Mouse (Mus musculus) adrenal gland, postnatal 36 days (tissue): ENCODE data around the gene Pln. TPM values are rescaled to one million over a fixed set of nuclear protein-coding genes. Genes with fewer than 3 reads are reported as not detected.

Source experiments
- DNase-seq, 2 experiments: peaks; one replicate each; pipeline ENCODE4 v3.0.0; 2021; ENCODE audit warnings: mixed read lengths in 1 of 2
- long read RNA-seq, 2 experiments: library from polyadenylated mRNA; stranded (forward); transcript quantifications; one replicate each; pipeline ENCODE4 v2.0.0; 2021; ENCODE audit warnings: borderline sequencing depth in 2 of 2
- total RNA-seq, 2 experiments: library from RNA; stranded (reverse); gene quantifications; 2 replicates each; pipeline ENCODE4 v1.2.3; 2021

The Pln gene
- under 1 TPM; 0.33 TPM for total RNA-seq
- long read RNA-seq, experiment 1, partial matches to known transcripts = 0 of 2 reads
- long read RNA-seq, experiment 1, other reads (novel, unspliced or antisense) = 1 of 2 reads
- long read RNA-seq, experiment 2 = 0 reads

DNA sequence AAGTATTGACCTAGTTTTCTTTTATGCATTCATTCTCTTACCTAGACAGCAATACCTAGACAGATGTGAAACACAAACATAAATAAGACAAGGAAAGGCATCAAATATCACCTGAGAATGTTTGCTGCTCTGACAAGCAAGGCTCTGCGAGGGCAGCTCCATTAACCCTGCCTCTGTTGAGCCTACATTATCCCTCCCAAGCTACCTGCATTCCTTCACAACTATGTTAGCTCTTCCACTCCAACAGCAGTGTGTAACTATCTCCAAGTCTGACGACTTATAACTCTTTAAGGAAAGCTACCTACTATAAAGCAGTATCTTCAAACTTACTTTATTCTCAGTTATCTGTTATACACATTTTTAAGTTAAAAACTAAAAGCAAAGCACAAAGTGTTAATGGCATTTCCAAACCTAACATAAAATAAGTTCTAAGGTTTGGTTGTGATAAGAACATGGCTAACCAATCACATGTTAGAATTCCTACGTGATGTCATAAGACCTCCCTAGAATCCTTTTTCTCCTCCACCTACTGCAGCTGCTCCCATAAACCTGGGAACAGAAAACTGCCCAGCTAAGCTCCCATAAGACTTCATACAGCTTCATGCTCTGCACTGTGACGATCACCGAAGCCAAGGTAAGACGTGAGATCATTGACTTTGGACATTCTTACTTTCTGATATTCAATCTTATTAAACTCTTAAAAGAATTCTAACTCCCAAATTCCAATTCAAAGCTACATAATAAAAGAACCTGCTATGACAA lies at the start of gene Pln:
TSS of gene Pln (plus strand) at position 506 of the 762 bp plus-strand sequence.
- no peak for DNase-seq

DNA sequence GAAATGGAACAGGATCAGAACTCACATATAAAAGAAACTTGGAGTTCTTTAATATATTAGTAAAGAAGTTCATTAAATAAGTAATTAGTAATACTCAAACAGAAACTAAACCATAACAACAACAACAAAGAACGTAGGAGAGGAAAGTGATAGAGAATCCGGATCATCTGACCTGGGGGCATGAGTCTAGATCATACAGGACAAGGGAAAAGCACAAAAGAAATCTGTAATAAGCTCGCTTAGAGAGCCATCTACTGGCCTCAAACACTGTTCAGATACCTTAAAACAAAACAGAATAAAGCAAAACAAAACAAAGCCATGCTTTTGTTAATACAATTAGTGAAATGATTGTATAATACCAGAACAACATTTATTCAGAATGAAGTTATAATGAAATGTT lies 31.6 kb upstream of the Pln start:
- DNase-seq = peak in 1 of 2 experiments; percentile 15

DNA sequence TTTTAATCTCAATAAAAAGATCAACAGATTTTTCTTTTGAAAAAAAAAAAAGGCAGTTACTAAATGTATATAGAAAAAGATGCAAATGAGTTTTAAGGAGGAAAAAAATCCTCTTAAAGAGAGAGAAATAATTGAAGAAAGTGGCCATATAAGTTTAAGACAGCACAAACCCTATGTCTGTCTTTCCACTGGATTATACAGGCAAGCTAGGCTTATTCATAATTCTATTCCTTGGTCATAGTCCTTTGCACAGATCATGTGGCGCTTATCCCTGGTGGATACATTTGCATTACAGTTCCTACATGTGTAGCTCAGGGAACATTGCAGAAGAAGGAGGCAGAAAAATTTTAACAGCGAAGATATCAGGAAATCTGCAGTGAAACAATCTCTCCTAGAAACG lies 30.8 kb upstream of the Pln start:
- no peak for DNase-seq

DNA sequence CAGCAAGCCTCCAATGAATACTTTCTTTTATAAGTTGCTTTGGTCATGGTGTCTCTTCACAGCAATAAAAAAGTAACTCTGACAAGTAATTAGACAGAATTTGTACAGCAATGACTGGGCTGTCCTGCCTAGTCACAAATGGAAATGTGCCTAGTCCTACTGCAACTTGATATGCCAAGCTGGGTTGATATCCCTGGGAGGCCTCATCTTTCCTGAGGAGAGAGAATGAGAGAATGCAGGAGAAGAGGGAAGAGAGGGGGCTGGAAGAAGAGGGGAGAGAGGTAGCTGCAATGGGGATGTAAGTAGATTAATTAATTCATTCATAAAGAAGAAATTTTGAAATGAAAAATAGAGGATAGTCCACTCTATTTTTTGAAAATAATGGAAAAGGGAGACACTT lies 14.1 kb upstream of the Pln start:
- no peak for DNase-seq

DNA sequence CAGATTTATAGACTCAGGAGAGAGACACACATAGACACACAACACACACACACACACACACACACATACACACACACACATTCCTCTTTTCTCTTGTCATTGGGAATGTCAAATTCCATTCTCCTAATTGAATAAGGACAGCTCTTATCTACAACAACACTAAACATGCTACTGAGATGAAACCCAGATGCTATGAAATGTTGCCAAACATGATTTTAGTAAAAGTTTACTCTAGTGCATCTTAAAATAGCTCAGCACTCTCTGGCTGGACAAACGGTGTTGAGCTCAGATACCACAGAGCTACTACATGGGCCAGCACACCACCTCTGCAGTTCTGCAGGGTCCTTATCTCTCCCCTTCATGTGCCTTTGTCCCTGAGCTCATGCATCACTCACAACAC lies 12.8 kb upstream of the Pln start:
- DNase-seq = no peak

DNA sequence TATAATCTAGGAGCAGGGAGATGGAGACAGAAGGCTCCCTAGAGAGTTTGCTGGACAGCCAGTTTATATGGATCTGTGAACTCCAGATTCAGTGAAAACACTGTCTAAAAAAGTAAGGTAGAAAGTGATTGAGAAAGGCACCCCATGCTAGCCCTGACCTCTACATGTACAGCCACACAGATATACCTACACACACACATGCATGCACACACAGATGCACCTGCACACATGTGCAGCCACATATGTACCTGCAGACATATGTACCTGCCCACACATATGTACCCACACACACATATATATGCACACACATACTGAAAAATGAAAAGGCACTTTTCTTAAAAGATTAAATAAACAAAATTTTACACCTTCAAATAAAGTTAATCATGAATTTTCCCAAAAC lies 11.1 kb upstream of the Pln start:
- no peak for DNase-seq

DNA sequence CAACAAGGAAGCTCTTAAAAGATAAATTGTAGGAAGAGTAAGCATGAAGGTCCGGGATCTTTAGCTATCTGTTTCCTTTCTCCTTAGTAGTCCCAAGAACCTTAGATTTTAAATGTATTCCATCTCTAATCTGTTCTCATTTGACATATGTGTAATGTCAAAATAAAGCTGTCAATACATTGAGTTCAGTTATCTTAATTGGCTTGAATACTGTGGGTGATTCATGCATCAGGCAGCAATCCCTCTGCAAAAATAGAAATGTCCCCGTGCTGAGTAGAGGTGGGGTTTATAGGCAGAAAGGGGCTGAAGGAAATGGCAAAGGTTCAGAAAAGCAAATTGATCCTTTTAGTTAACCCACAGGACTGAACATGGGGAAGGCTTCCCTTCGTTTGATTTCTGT lies 8.2 kb upstream of the Pln start:
- no peak for DNase-seq

DNA sequence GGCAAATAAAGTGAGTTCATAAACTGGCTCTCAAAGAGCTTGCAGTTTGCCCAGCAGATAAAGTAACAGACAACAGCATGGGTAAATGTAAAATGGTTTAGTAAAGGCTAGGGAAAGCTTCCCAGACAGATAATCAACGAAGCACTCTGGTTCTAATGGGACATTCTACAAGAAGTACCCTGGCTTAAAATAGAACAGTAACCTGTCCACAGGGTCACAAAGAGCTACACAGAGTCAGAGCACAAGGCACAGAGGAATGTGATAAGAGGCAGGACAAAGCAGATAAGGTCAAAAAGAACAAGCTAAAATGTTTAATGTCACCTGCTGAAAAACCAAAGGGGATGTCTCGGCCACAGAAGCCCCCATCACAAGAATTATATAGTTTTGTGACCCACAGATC lies 4.7 kb upstream of the Pln start:
- DNase-seq = no peak

DNA sequence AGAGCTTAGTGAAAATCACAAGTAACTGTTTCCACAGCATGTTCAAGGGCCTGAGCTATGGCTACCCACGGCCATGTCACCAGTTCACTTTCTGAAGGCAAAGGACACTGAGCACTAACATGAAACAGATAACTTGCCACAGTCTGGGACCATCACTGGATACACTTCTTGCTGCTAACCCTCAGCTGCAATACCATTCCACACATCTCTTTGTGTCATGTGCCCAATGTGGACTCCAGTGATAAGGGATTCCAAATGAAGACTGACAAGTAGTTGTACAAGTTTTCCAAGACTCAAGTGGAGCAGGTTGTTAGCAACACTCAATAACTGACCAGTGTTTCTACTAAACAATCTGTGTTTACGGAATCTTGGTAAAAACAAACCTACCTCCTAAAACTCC lies 2.2 kb upstream of the Pln start:
- DNase-seq = no peak

DNA sequence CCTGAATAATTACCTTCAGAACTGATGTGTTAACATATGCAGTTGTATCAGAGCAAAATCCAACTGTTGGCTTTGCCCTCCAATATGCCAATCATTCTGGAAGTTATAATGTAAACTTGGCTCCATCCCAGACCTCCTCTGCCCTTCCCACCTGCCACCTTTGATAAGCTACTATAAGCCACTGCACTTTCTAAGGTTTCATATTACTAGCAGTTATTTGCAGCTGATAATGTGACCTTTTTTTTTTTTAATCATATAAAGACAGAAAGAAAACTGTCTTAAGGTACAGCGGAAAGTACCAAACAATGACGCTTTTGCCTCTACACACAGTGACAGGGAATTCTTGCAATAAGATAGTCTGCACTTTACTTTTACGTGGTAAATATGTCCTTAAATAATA lies 1.5 kb upstream of the Pln start:
- no peak for DNase-seq

DNA sequence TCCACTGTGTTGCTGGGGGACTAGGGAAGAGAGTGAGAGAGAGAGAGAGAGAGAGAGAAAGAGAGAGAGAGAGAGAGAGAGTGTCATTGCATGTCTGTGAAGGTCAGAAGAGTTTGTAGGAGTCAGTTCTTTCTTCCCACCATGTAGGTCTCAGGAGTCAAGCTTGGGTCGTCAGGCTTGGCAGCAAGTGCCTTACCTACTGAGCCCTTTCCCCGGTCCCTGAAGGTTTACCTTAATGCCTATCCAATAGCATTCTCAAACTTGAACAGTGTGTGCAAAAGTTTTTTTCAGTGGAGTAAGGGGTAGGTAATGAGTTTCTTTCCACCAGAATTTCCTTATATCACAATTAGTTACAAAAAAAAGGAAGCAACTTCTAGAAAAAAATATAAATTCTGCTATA lies 1.6 kb downstream of the Pln start:
- no peak for DNase-seq

DNA sequence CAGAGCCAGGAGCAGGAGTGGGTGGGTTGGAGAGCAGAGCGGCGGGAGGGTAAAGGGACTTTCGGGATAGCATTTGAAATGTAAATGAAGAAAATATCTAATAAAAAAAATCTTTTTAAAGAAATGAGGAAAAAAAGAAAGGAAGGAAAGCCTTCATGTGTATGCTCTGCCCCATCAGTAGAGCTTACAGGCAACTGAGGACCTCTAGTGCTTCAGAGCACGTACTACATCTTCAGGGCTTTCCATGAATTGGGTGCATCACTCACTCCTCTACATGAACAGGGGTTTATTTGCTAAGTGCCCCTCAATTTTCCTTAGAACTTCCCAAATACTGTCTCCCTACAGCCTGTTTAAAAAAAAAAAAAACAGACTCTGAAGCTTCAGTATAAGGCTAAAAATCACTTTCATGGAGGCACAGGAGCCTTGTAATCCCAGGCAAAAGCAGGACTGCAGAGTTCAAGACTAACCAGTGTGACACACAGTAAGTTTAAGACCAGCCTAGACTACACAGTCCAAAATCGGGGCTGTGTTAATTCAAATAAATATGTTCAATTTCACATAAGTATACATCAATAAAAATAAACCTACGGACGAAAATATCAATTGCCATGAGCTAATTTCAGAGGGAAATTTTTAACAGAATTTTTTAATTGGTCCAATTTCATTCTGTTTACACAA lies 4.0 kb downstream of the Pln start:
- DNase-seq = no peak

DNA sequence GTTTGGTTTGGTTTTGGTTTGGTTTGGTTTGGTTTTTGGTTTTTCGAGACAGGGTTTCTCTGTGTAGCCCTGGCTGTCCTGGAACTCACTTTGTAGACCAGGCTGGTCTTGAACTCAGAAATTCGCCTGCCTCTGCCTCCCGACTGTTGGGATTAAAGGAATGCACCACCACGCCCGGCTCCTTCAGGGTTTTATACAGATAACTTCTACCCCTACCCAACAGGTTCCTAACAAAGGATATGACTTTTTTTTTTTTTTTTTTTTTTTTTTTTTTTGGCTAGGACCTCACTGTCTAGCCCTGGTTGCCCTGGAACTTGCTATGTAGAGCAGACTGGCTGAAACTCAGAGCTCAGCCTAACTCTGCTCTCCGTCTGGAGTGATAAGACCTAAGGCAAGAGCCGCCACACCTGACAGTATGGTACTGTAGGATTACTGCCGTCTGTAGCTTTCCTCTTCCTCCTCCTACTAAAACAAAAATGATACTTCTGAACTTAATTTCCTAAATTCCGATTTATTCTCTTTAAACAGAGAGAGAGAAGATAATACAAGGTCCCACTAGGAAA lies 4.8 kb downstream of the Pln start:
- no peak for DNase-seq

DNA sequence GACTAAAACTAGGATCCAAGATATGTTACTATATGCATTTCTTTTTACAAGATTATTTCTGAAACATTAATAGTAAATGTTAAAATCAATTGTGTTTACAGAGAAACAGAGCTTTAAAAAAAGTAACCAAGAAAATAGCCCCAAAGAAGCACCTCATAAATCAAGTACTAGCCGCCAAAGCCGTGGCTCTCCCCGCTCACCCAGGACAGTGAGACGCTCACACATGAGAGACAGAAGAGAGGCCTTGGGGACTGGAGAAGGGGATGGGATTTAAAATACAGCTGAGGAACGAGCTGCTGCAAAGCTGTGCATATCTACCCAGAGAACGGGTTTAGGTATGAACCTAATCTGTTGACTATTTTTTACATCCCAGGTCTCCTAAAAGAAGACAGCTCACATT lies 5.9 kb downstream of the Pln start:
- no peak for DNase-seq

DNA sequence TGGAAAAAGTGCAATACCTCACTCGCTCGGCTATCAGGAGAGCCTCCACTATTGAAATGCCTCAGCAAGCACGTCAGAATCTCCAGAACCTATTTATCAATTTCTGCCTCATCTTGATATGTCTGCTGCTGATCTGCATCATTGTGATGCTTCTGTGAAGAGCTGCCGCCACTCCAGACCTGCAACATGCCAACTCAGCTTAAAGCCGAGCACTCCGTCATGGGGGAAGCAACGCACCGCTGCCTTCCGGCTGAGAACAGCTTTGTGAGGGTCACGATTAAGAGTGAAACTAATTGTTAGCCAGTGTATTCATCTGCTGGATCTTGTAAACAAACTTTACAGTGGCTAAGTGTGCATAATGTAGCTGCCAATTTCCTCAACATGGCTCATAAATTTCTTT lies 6.4 kb downstream of the Pln start:
- peak in 1 of 2 experiments; percentile 13 for DNase-seq

DNA sequence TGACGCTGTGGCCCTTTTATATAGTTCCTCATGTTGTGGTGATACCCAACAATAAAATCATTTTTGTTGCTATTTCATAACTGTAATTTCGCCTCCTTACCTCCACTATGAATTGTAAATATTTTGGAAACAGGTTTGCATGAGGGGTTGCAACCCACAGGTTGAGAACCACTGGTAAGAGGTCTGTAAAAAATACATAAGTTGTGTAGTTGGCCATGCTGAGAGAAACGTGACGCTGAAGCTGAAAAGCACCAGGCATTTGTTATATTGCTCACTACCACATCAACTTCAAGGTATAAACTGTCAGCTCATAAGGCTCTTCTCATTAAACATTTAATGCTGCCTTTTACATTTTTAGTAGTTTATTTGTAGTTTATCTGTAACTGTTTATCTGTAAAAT lies 8.0 kb downstream of the Pln start:
- no peak for DNase-seq

DNA sequence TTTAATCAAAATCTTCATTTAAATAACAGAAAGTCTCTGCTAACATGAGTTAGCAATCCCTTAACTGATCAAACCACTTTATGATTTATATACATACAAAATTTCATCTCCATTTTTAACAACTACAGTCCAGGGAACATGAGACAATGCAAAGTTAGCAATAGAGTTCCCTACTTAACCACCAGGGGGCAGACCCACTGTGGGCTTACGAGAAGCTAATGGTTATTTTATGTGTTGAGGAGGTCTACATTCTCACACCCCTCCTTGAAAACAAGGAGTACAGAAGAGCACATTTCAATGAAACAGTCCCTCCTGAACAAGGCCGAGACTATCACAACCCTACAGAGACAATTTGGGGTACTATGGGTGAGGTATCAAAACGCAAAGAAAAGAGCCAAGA lies 9.0 kb downstream of the Pln start:
- DNase-seq = peak; percentile 22 to 68

DNA sequence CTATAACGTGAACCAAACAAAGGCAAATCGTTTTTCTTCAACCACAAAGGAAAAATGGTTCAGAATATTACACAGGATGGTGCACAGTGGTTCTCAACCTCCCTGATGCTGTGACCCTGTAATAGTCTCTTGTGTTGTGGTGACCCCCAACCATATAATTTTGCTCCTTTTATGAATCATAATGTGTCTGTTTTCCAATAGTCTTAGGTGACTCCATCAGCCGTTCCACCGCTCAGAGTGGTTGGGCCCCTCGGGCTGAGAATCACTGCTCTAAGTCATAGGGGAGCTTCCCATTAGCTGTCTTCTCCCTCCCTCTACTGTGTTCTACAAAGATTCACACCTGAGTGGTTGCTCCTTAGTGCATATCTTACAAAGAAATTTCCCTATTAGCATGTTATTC lies 9.4 kb downstream of the Pln start:
- DNase-seq = no peak

DNA sequence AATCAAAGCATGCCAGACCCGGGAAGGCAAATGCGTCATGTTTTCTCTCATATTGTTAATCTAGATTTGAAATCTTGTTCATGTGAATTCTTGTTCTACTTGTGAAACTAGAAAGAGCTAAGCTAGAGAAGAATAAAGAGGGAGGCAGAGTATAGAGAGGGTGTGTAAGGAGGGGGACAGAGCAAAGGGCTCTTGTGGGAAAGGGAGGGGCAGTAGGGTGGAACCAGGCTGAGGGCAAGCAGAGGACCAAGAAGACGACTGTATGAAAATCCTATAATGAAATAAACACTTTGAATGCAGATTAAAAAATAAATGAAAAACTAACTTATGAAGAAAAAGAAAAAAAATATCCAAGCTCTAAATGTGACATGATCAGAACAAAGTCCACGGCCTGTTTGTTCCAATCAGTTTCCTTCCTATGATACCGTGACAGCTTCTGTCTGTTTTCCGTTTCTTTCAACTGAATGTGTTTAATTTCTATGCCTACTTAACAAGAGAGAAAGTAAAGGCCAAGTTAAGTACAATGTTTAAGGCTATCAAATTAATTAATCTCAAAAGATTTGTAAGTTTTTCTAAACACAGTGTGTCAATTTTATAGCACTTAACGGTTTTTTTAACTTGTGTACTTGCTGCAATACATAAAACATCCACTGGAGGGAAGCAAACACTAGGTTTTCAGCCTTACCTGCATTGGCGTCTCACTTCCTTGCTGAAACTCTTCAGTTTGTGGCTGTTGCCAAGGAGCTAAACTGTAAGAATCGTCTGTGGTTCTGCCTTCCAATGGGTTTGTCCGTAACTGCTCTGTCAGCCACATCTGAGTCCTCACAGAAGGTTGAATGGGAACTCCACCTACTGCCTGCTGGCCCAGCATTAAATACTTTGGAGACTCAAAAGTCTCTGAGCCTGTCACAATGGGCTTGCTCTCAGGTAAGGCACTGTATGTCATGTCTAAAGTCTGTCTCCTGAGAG lies 10.6 kb downstream of the Pln start:
- DNase-seq = peak in 1 of 2 experiments; percentile 45

DNA sequence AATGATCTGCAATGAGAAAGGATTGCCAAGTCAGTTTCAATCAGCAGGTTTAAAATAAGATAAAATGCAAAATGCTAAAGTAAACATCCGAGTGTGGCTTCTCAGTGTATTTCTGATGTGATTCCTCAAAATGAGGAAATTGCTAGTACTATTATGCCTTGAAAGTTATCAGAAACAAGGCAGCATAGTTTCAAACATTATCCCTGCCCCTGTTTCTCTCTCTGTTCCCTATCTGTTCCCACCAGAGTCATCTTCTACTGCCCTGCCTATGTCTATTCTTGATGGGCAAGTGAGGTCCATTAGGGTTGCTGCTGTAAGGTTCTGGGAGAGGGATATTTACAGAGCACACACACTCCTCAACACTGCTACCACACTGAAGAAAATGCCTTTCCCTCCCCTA lies 11.8 kb downstream of the Pln start:
- no peak for DNase-seq

DNA sequence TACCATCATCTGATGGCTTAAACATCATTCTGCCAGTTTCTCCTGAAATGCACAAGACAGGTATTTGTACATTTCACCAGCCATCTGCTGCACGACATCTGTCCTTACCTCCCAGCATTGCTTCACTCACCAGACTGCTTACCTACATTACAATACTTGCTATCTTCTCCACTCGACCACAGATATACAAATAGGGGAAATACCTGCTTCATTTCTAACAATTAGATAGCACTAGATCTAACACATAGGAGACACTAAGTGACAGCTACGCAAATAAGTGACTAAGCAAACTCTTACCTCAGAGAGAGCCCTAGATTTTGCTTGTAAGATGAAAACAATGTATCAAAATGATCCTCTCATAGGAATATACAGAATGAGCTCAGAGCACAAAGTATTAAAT lies 16.2 kb downstream of the Pln start:
- DNase-seq = no peak

DNA sequence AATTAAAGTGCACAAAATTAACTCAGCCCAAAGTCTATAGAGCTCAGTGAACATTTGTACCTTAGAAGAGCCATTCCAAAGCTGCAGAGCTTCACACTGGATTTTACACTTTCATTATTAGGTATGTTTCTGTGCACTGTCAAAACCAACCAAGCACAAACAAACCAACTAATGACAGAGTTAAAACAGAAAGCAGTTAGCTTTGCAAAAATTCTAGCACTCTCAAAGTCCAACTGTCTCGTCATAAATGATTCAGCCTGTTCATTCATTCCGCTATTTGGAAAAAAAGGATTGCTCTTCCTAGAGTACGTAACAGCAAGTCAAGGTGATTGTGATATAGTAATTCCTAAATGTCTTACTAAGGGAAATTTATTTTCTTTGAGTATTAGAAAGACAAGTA lies 21.5 kb downstream of the Pln start:
- DNase-seq = no peak
